Mouse (Mus musculus): ENCODE measurements at regions not wholly inside any gene's neighbourhood (a gene's known extent, or its start where the extent isn't known, plus 50 kb on each side); places are given as distances from the start of the nearest gene placed in this dataset.

DNA sequence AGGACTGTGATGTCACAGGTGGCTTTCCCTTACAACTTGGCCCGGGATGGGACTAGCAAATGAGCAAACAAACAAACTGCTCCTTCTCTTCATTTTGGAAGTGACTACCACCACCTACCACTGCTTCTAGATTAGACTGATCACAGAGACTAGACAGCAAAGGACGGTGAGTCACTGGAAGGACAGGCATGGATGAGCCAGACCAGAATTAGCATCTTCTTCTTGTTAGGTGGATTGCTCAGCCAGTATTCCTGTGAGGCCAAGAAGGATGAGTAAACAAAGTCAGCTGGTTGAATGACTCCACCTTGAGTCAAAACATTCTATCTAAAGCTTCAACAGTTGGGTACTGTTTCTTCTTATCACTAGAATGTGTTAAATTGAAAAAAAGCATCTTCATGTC, 385.1 kb upstream of the Mon1b start:
- no peaks in the 10 kb centered on the region for H3K27me3 ChIP-seq (ENCODE audit: control insufficient read depth, insufficient read depth, insufficient read length)
- no peaks in the 10 kb centered on the region for H3K79me2 ChIP-seq (ENCODE audit: control insufficient read depth, insufficient read depth)
- H3K4me2 ChIP-seq (ENCODE audit: low read depth): no peak overlapping the region
- TF ChIP-seq POLR2AphosphoS2 (IDR thresholded peaks at IDR 0.05; ENCODE audit: insufficient read length, low read depth) (no peak), SRF (IDR thresholded peaks at IDR 0.05; ENCODE audit: control insufficient read depth, insufficient read length, low read depth) (no peak), MYOG (IDR thresholded peaks at IDR 0.05; ENCODE audit: control insufficient read depth in 1 of 3, insufficient read depth in 1 of 3, insufficient read length in 2 of 3, low read depth in 2 of 3) (no peak), POLR2A (IDR thresholded peaks at IDR 0.05; ENCODE audit: insufficient read length, low read depth) (no peak), CEBPB (IDR thresholded peaks at IDR 0.05; ENCODE audit: insufficient read depth, poor library complexity, severe bottlenecking) (no peak), REST (IDR thresholded peaks at IDR 0.05; ENCODE audit: insufficient read depth, insufficient read length) (no peak), MAX (IDR thresholded peaks at IDR 0.05; ENCODE audit: low read depth) (no peak), USF1 (IDR thresholded peaks at IDR 0.05; ENCODE audit: low read depth) (no peak), TCF3 (IDR thresholded peaks at IDR 0.05; ENCODE audit: insufficient read length, low read depth) (no peak), MYOD1 (IDR thresholded peaks at IDR 0.05; ENCODE audit: control insufficient read depth in 1 of 3, insufficient read length in 2 of 3, low read depth in 2 of 3) (no peak), E2F4 (IDR thresholded peaks at IDR 0.05; ENCODE audit: insufficient read depth) (no peak)
- H3K36me3 ChIP-seq (ENCODE audit: control insufficient read depth, insufficient read depth): no peaks in the 10 kb centered on the region
- H3ac ChIP-seq (ENCODE audit: control insufficient read depth, insufficient read length): no peak overlapping the region
- H3K4me3 ChIP-seq: no peak overlapping the region

DNA sequence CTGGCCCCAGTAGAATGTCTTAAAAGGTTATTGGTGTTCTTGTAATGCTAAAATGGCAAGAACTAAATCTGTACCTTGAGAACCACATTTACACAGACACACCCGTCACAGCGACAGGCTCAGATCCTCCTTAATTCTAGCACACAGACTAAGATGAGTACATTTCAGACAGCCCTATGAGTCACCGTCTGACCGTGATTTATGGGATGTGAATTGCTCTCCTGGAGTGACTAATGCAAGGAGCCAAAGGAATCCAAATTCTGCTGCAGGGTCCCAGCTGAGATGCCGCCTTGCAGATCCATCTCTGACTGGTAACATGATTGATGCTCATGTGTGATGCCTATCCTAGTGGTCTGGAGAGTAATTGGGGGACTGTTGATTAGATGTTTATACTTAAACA, 381.3 kb upstream of the Mon1b start:
- Histone ChIP-seq H3K4me3 (no peak overlapping the region), H3K79me2 (ENCODE audit: control insufficient read depth, insufficient read depth) (no peaks in the 10 kb centered on the region), H3K4me2 (ENCODE audit: low read depth) (peak overlapping the region; percentile 30), H3K27me3 (ENCODE audit: control insufficient read depth, insufficient read depth, insufficient read length) (no peaks in the 10 kb centered on the region), H3ac (ENCODE audit: control insufficient read depth, insufficient read length) (no peak overlapping the region), H3K36me3 (ENCODE audit: control insufficient read depth, insufficient read depth) (no peaks in the 10 kb centered on the region)
- TF ChIP-seq TCF12 (IDR thresholded peaks at IDR 0.05; ENCODE audit: insufficient read depth, poor library complexity, severe bottlenecking): no peak
- no peak for TF ChIP-seq POLR2AphosphoS2 (IDR thresholded peaks at IDR 0.05; ENCODE audit: insufficient read length, low read depth)
- no peak for TF ChIP-seq MAX (IDR thresholded peaks at IDR 0.05; ENCODE audit: low read depth)
- no peak for TF ChIP-seq E2F4 (IDR thresholded peaks at IDR 0.05; ENCODE audit: insufficient read depth)
- no peak for TF ChIP-seq REST (IDR thresholded peaks at IDR 0.05; ENCODE audit: insufficient read depth, insufficient read length)
- TF ChIP-seq TCF3 (IDR thresholded peaks at IDR 0.05; ENCODE audit: insufficient read length, low read depth): no peak
- no peak for TF ChIP-seq POLR2A (IDR thresholded peaks at IDR 0.05; ENCODE audit: insufficient read length, low read depth)
- TF ChIP-seq USF1 (IDR thresholded peaks at IDR 0.05; ENCODE audit: low read depth): no peak
- no peak for TF ChIP-seq SRF (IDR thresholded peaks at IDR 0.05; ENCODE audit: control insufficient read depth, insufficient read length, low read depth)
- no peak for TF ChIP-seq CEBPB (IDR thresholded peaks at IDR 0.05; ENCODE audit: insufficient read depth, poor library complexity, severe bottlenecking)
- TF ChIP-seq MYOG (IDR thresholded peaks at IDR 0.05; ENCODE audit: control insufficient read depth in 1 of 3, insufficient read depth in 1 of 3, insufficient read length in 2 of 3, low read depth in 2 of 3): no peak
- TF ChIP-seq MYOD1 (IDR thresholded peaks at IDR 0.05; ENCODE audit: control insufficient read depth in 1 of 3, insufficient read length in 2 of 3, low read depth in 2 of 3): no peak

DNA sequence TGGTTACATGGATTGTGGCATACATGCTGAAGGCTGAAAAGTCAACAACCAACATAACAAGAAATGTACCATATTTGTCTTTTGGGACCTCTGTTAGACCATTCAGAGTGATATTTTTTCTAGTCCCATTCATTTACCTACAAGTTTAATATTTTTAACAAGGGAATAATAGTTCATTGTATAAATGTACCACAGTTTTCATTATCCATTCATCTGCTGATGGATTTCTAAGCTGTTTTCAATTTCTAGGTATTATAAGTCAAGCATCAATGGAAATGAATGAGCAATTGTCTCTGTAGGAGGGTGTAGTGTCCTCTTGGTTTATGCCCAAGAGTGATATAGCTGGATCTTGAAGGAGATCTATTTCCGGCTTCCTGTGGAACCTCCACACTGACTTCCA, 375.9 kb upstream of the Mon1b start:
- Histone ChIP-seq H3K27me3 (ENCODE audit: control insufficient read depth, insufficient read depth, insufficient read length) (no peaks in the 10 kb centered on the region), H3K79me2 (ENCODE audit: control insufficient read depth, insufficient read depth) (no peaks in the 10 kb centered on the region), H3ac (ENCODE audit: control insufficient read depth, insufficient read length) (no peak overlapping the region), H3K4me3 (no peak overlapping the region), H3K4me2 (ENCODE audit: low read depth) (no peak overlapping the region), H3K36me3 (ENCODE audit: control insufficient read depth, insufficient read depth) (no peaks in the 10 kb centered on the region)
- TF ChIP-seq POLR2AphosphoS2 (IDR thresholded peaks at IDR 0.05; ENCODE audit: insufficient read length, low read depth): no peak
- TF ChIP-seq SRF (IDR thresholded peaks at IDR 0.05; ENCODE audit: control insufficient read depth, insufficient read length, low read depth): no peak
- no peak for TF ChIP-seq POLR2A (IDR thresholded peaks at IDR 0.05; ENCODE audit: insufficient read length, low read depth)
- TF ChIP-seq MYOG (IDR thresholded peaks at IDR 0.05; ENCODE audit: control insufficient read depth in 1 of 3, insufficient read depth in 1 of 3, insufficient read length in 2 of 3, low read depth in 2 of 3): no peak
- TF ChIP-seq CEBPB (IDR thresholded peaks at IDR 0.05; ENCODE audit: insufficient read depth, poor library complexity, severe bottlenecking): no peak
- no peak for TF ChIP-seq TCF12 (IDR thresholded peaks at IDR 0.05; ENCODE audit: insufficient read depth, poor library complexity, severe bottlenecking)
- no peak for TF ChIP-seq TCF3 (IDR thresholded peaks at IDR 0.05; ENCODE audit: insufficient read length, low read depth)
- no peak for TF ChIP-seq REST (IDR thresholded peaks at IDR 0.05; ENCODE audit: insufficient read depth, insufficient read length)

DNA sequence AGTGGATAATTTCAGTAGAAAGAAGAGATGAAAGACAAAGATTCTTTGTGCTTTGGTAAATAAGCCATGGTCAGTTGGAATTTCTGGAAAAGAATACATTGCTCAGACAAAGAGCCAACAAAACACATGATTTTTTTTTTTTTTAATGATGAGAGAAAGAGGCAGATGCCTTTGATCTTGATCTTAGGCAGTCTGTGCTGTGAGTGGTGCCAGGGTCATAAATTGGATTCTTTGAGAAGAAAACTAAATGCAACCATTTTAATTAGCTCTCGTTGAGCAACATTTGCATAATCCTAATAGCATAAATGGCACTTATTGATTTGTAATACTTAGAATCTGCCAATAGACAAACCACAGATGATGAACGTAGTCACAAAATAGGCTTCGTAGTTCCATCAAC, 372.1 kb upstream of the Mon1b start:
- no peak overlapping the region for H3K4me2 ChIP-seq (ENCODE audit: low read depth)
- no peak overlapping the region for H3K4me3 ChIP-seq
- no peak for TF ChIP-seq CEBPB (IDR thresholded peaks at IDR 0.05; ENCODE audit: insufficient read depth, poor library complexity, severe bottlenecking)
- no peak for TF ChIP-seq MAX (IDR thresholded peaks at IDR 0.05; ENCODE audit: low read depth)
- no peak for TF ChIP-seq POLR2AphosphoS2 (IDR thresholded peaks at IDR 0.05; ENCODE audit: insufficient read length, low read depth)
- no peak for TF ChIP-seq TCF3 (IDR thresholded peaks at IDR 0.05; ENCODE audit: insufficient read length, low read depth)
- no peak for TF ChIP-seq POLR2A (IDR thresholded peaks at IDR 0.05; ENCODE audit: insufficient read length, low read depth)
- TF ChIP-seq MYOD1 (IDR thresholded peaks at IDR 0.05; ENCODE audit: control insufficient read depth in 1 of 3, insufficient read length in 2 of 3, low read depth in 2 of 3): no peak
- no peak for TF ChIP-seq REST (IDR thresholded peaks at IDR 0.05; ENCODE audit: insufficient read depth, insufficient read length)
- no peak for TF ChIP-seq USF1 (IDR thresholded peaks at IDR 0.05; ENCODE audit: low read depth)
- TF ChIP-seq E2F4 (IDR thresholded peaks at IDR 0.05; ENCODE audit: insufficient read depth): no peak
- no peak for TF ChIP-seq MYOG (IDR thresholded peaks at IDR 0.05; ENCODE audit: control insufficient read depth in 1 of 3, insufficient read depth in 1 of 3, insufficient read length in 2 of 3, low read depth in 2 of 3)
- TF ChIP-seq TCF12 (IDR thresholded peaks at IDR 0.05; ENCODE audit: insufficient read depth, poor library complexity, severe bottlenecking): no peak
- no peak for TF ChIP-seq SRF (IDR thresholded peaks at IDR 0.05; ENCODE audit: control insufficient read depth, insufficient read length, low read depth)
- no peaks in the 10 kb centered on the region for H3K36me3 ChIP-seq (ENCODE audit: control insufficient read depth, insufficient read depth)
- H3K27me3 ChIP-seq (ENCODE audit: control insufficient read depth, insufficient read depth, insufficient read length): no peaks in the 10 kb centered on the region
- no peaks in the 10 kb centered on the region for H3K79me2 ChIP-seq (ENCODE audit: control insufficient read depth, insufficient read depth)
- H3ac ChIP-seq (ENCODE audit: control insufficient read depth, insufficient read length): no peak overlapping the region

All from myocyte (in vitro differentiated cells).